Mouse (Mus musculus): ENCODE results near the gene Bpifa5. TPM values are rescaled to one million over a fixed set of nuclear protein-coding genes. Genes with fewer than 3 reads are reported as not detected.

The Bpifa5 gene
- polyA plus RNA-seq (2012; rRNA removed; ENCODE audit: low replicate concordance): not detected in 2 replicates

DNA sequence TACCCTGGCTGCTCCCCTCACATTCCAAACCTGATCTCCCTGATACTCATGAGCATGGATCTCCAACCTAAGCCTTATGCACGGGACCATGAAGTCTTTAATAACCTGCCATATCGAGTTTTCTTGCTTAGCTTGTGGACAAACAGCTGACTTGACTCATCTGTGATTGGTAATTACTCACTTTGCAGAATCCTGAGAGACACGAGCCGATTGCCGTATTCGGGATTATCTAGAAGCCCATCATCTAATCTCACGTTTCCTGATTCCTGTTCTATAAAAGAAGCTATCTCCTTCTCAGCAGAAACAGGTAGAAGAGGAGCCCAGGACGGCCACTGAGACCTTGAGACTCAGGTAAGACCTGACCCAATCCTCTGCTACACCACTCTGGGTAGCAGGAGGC is at the start of gene Bpifa5:
TSS of gene Bpifa5 (plus strand) at position 301 of the 400 bp plus-strand sequence.

DNA sequence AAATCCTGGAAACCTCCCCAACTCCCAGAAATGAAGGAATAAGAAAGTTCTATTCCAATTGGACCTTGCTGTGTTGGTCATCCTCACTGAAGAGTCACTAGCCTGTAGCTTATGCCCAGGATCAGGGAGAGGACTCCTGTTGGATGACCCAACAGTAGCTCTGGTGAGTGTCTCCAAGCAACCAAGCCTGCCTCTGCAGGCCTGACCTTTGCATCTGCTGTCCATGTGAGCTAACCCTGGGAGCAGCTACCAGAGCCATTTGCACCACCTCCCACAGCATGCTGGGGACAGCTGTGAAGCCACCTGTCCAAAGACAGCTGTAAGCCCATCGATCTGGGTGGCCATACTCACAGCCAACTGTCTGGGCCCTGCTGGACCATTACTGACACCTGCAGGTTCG is 32.3 kb upstream of the Bpifa5 start, which contains the start of gene Bpifa3:
TSS of gene Bpifa3 (plus strand) at position 217 of the 400 bp plus-strand sequence.

DNA sequence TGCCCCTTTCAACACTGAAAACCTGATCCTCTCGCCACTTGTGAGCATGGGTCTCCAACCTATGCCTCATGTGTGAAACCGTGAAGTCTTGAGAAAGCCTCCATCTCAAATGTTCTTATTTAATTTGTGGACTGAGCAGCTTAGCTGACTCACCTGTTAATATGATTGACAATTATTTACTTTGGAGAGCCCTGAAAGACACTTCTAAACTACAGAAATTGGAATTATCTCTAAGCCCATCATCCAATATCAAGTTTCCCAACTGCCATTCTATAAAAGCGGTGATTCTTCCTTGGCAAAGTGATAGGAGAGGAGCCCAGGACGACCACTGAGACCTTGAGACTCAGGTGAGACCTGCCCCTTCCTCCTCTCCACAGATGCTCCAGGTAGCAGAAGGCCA is 19.8 kb upstream of the Bpifa5 start, which contains the start of gene Bpifa1:
TSS of gene Bpifa1 (plus strand) at position 301 of the 400 bp plus-strand sequence.

DNA sequence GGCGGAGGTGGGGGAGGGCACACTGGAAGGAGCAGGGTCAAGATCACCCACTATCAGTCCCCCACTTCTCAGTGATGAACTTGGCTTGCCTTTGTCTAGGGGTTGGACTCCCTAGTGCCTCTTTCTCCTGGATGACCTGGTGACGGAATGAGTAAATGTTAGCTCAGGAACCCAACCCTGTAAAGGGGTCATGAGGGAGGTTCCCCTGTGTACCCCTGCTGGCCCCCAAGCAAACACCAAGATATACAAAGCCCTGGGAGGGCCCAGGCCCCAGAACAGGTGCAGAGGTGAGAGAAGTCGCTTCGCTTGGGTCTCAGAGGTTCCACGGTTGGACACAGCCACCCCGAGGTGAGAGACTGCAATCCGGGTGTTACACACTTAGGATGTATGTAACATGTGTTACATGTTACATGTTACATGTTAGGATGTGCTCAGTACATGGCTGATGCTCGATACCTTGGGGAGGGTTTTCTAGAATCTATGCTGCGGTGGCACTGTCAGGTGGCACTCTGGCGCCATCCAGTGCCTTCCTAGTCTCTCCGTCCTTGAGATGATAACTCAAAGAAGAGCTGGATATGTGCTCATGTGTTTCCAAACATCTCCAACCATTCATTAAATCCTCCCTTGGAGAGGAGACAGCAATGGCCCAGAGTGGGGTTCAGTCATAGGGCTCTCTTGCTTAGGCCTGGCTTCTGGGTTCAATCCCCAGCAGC is 28.3 kb downstream of the Bpifa5 start, which contains the start of gene Bpifb1:
TSS of gene Bpifb1 (plus strand) at position 273 of the 713 bp plus-strand sequence.

Other genes with a start within 250 kb of the Bpifa5 start
- gene Bpifb3, start 244.4 kb upstream of the Bpifa5 start, polyA plus RNA-seq (2012; rRNA removed; ENCODE audit: low replicate concordance): not detected in 2 replicates
- gene Bpifb4, start 224.4 kb upstream of the Bpifa5 start, polyA plus RNA-seq (2012; rRNA removed; ENCODE audit: low replicate concordance): 0.06 TPM in 1 of 2 replicates, not detected in the other
- not detected in 2 replicates for gene Bpifa6, start 187.7 kb upstream of the Bpifa5 start, polyA plus RNA-seq (2012; rRNA removed; ENCODE audit: low replicate concordance)
- not detected in 2 replicates for gene Bpifa2, start 154.3 kb upstream of the Bpifa5 start, polyA plus RNA-seq (2012; rRNA removed; ENCODE audit: low replicate concordance)
- gene Bpifa3, start 32.3 kb upstream of the Bpifa5 start, polyA plus RNA-seq (2012; rRNA removed; ENCODE audit: low replicate concordance): not detected in 2 replicates
- not detected in 2 replicates for gene Bpifa1, start 19.7 kb upstream of the Bpifa5 start, polyA plus RNA-seq (2012; rRNA removed; ENCODE audit: low replicate concordance)
- gene Bpifb1, start 28.2 kb downstream of the Bpifa5 start, polyA plus RNA-seq (2012; rRNA removed; ENCODE audit: low replicate concordance): 0.13 and 0.28 TPM in 2 replicates
- gene Bpifb5, start 61.1 kb downstream of the Bpifa5 start, polyA plus RNA-seq (2012; rRNA removed; ENCODE audit: low replicate concordance): 0.09 TPM in 1 of 2 replicates, not detected in the other
- not detected in 2 replicates for gene Bpifb9a, start 95.2 kb downstream of the Bpifa5 start, polyA plus RNA-seq (2012; rRNA removed; ENCODE audit: low replicate concordance)
- not detected in 2 replicates for gene Bpifb9b, start 144.6 kb downstream of the Bpifa5 start, polyA plus RNA-seq (2012; rRNA removed; ENCODE audit: low replicate concordance)
- 3.9 and 4.2 TPM in 2 replicates for gene Cdk5rap1, start 210.4 kb downstream of the Bpifa5 start, polyA plus RNA-seq (2012; rRNA removed; ENCODE audit: low replicate concordance)
- 16.9 and 38.8 TPM in 2 replicates for gene Snta1, start 245.5 kb downstream of the Bpifa5 start, polyA plus RNA-seq (2012; rRNA removed; ENCODE audit: low replicate concordance)